Mouse (Mus musculus): Measurements from ENCODE around the gene Cfap300. TPM values are rescaled to one million over a fixed set of nuclear protein-coding genes. Genes with fewer than 3 reads are reported as not detected.

Gene Cfap300
- polyA plus RNA-seq, 1 experiment from 2014 or later, result 13.8 TPM

DNA sequence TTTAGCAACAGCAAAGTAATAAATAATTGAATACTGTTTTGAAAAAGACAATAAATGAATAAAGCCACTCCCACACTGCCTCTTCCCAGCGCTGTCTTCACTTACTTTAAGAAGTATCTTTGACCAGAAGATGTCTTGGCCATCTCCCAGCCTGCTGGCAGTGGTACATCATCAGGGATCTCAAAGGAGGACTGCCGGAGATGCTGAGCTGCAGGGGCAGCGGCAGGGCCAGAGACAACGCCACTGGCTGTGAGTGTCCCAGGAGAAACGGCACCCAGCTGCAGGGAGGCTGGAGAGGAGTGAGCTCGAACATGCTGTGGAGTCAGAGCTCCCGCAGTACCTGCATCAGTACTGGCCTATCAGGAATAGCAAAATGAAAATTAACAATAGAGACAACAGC is 41.3 kb downstream of the Cfap300 start:
- Histone ChIP-seq H3K27me3 (ENCODE audit: control insufficient read depth, insufficient read depth, low read length) (no peaks in the 10 kb centered on the region), H3K9ac (replicated peaks; ENCODE audit: low read depth, low read length) (no peak overlapping the region), H3K4me1 (ENCODE audit: control insufficient read depth, insufficient read depth, low read length) (peaks cover 7% of the 10 kb centered on the region; the same call in 1 of the 2 replicates), H3K9me3 (ENCODE audit: control insufficient read depth, low read depth, low read length) (no peaks in the 10 kb centered on the region), H3K36me3 (ENCODE audit: control insufficient read depth, insufficient read depth, low read length) (peaks cover 27% of the 10 kb centered on the region), H3K4me2 (replicated peaks; ENCODE audit: low read depth, low read length) (0 out of 2 replicates have a peak overlapping the region, but pooled peaks have one; percentile 8), H3K4me3 (ENCODE audit: low read depth, low read length) (no peak overlapping the region), H3K27ac (ENCODE audit: low read length) (no peak overlapping the region)
- ATAC-seq (ENCODE audit: insufficient number of reproducible peaks, insufficient read depth, low FRiP score, low read depth), result no peak
- 56% methylated on average over 7 of the region's 7 CpGs for WGBS

DNA sequence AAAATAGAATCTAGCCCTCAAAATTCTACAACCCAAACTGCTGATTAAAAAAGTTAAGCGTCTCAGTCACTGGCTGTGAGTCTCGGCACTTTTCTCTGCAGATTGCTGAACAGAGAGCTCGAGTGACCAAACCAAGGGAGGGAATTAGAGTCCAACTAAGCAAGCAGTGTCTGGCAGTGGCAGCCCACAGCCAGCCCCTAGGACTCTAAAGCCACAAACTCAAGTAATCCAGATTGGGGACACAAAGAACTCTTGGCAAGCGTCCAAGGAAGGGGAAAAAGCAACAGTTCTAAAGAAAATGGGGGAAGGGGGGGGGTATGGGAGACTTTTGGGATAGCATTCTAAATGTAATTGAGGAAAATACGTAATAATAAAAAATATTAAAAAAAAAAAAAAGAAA is 48.3 kb downstream of the Cfap300 start:
- WGBS, result 83% methylated on average over 5 of the region's 5 CpGs
- no peak for ATAC-seq (ENCODE audit: insufficient number of reproducible peaks, insufficient read depth, low FRiP score, low read depth)
- Histone ChIP-seq H3K27me3 (ENCODE audit: control insufficient read depth, insufficient read depth, low read length) (no peaks in the 10 kb centered on the region), H3K4me2 (replicated peaks; ENCODE audit: low read depth, low read length) (no peak overlapping the region), H3K4me1 (ENCODE audit: control insufficient read depth, insufficient read depth, low read length) (no peaks in the 10 kb centered on the region), H3K36me3 (ENCODE audit: control insufficient read depth, insufficient read depth, low read length) (peaks cover 22% of the 10 kb centered on the region; the same call in 1 of the 2 replicates), H3K27ac (ENCODE audit: low read length) (no peak overlapping the region), H3K4me3 (ENCODE audit: low read depth, low read length) (no peak overlapping the region), H3K9ac (replicated peaks; ENCODE audit: low read depth, low read length) (no peak overlapping the region), H3K9me3 (ENCODE audit: control insufficient read depth, low read depth, low read length) (no peaks in the 10 kb centered on the region)

DNA sequence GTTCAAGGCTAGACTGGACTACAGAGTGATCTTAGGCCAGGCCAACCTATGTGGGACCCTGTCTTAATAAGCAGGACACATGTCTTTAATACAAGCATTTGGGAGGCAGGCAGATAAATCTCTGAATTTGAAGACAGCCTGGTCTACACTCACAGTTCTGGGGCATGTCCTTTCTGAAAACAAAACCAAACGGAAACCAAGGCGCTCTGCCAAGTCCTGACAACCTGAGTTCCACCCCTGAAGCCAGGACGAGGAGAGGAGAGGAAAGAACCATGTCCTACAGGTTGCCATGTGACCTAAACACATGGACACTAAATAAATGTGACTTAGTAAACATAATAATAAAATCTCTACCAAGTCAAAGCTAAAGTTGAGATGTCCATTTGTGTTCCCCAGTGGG is 50.0 kb downstream of the Cfap300 start:
- no peak overlapping the region for H3K4me3 ChIP-seq (ENCODE audit: low read depth, low read length)
- ATAC-seq (ENCODE audit: insufficient number of reproducible peaks, insufficient read depth, low FRiP score, low read depth), result no peak
- no peaks in the 10 kb centered on the region for H3K4me1 ChIP-seq (ENCODE audit: control insufficient read depth, insufficient read depth, low read length)

DNA sequence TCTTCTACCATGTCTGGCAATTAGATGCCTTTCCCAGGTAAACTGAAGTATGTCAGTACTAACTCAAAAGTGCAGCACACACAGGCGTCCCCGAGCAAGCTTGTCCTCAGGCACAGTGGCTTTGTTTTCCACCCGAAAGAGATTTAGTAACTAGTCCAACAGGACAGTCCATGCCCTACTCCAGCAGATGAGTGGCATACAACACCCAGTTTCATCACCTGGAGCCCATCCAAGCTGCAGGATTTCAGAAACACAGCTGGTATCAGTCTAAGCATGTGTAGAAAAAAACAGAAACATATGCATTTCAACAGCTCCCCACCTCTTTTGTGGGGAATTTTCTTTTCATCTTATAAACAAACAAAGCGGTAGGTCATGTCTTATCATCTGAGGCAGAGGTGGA is 51.7 kb downstream of the Cfap300 start:
- H3K9me3 ChIP-seq (ENCODE audit: control insufficient read depth, low read depth, low read length), result no peaks in the 10 kb centered on the region
- no peak overlapping the region for H3K4me2 ChIP-seq (replicated peaks; ENCODE audit: low read depth, low read length)
- no peak for ATAC-seq (ENCODE audit: insufficient number of reproducible peaks, insufficient read depth, low FRiP score, low read depth)
- H3K36me3 ChIP-seq (ENCODE audit: control insufficient read depth, insufficient read depth, low read length), result peaks cover 13% of the 10 kb centered on the region; the same call in 1 of the 2 replicates
- no peaks in the 10 kb centered on the region for H3K4me1 ChIP-seq (ENCODE audit: control insufficient read depth, insufficient read depth, low read length)
- H3K4me3 ChIP-seq (ENCODE audit: low read depth, low read length), result no peak overlapping the region
- H3K9ac ChIP-seq (replicated peaks; ENCODE audit: low read depth, low read length), result no peak overlapping the region
- H3K27me3 ChIP-seq (ENCODE audit: control insufficient read depth, insufficient read depth, low read length), result no peaks in the 10 kb centered on the region
- H3K27ac ChIP-seq (ENCODE audit: low read length), result no peak overlapping the region
- 71% methylated on average over 4 of the region's 4 CpGs for WGBS

More for the DNA sequence above, 50.0 kb downstream of the Cfap300 start:
- Histone ChIP-seq H3K27ac (ENCODE audit: low read length) (no peak overlapping the region), H3K27me3 (ENCODE audit: control insufficient read depth, insufficient read depth, low read length) (no peaks in the 10 kb centered on the region), H3K36me3 (ENCODE audit: control insufficient read depth, insufficient read depth, low read length) (peaks cover 13% of the 10 kb centered on the region; the same call in 1 of the 2 replicates), H3K4me2 (replicated peaks; ENCODE audit: low read depth, low read length) (no peak overlapping the region), H3K9ac (replicated peaks; ENCODE audit: low read depth, low read length) (no peak overlapping the region), H3K9me3 (ENCODE audit: control insufficient read depth, low read depth, low read length) (no peaks in the 10 kb centered on the region)
- WGBS, result 68% methylated on average over 3 of the region's 3 CpGs

DNA sequence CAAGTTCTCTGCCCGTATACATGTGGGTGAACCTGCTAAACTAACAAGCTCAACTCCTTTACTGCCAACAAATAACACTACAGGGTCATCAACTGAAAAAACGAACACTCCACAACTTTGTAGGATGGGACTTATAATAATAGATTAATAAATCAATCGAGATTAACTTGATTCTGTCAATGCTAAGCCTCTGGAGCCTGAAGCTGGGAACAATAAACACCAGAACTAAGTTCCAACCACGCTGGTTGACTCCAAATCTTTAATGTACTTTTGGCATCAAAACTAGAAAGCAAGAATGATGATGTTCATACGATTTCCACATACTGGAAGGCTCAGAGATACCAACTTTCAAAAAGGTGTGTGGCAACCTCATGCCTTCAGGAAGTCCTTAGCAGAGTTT is 55.5 kb downstream of the Cfap300 start:
- no peak overlapping the region for H3K9ac ChIP-seq (replicated peaks; ENCODE audit: low read depth, low read length)
- H3K27me3 ChIP-seq (ENCODE audit: control insufficient read depth, insufficient read depth, low read length), result no peaks in the 10 kb centered on the region
- H3K4me2 ChIP-seq (replicated peaks; ENCODE audit: low read depth, low read length), result no peak overlapping the region
- 0 out of 2 replicates have a peak, but pooled peaks cover 3% of the 10 kb centered on the region for H3K4me1 ChIP-seq (ENCODE audit: control insufficient read depth, insufficient read depth, low read length)
- H3K27ac ChIP-seq (ENCODE audit: low read length), result no peak overlapping the region
- H3K9me3 ChIP-seq (ENCODE audit: control insufficient read depth, low read depth, low read length), result no peaks in the 10 kb centered on the region
- peaks cover 8% of the 10 kb centered on the region; the same call in 1 of the 2 replicates for H3K36me3 ChIP-seq (ENCODE audit: control insufficient read depth, insufficient read depth, low read length)
- WGBS, result 81% methylated on average over 5 of the region's 5 CpGs
- no peak for ATAC-seq (ENCODE audit: insufficient number of reproducible peaks, insufficient read depth, low FRiP score, low read depth)
- H3K4me3 ChIP-seq (ENCODE audit: low read depth, low read length), result no peak overlapping the region

DNA sequence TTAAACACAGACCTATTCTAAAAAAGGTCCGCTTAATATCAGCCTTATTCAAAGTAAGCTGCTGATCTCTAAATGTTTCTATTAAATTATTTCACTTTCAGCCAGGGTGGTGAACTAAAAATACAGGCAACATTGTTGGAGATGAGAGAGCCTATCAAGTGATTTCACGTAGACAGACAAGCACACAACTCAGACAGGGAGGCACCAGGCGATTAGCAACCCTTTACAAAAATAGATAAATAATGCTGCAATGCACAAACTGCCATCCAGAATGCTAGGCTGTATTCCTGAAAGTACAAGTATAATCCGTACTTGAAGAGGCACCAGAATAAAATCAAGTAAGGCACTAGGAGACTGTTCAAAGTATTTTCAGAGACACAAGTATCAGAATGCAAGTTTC is 58.3 kb downstream of the Cfap300 start:
- ATAC-seq (ENCODE audit: insufficient number of reproducible peaks, insufficient read depth, low FRiP score, low read depth), result no peak
- H3K4me1 ChIP-seq (ENCODE audit: control insufficient read depth, insufficient read depth, low read length), result peaks cover 10% of the 10 kb centered on the region; the same call in 1 of the 2 replicates
- H3K9ac ChIP-seq (replicated peaks; ENCODE audit: low read depth, low read length), result no peak overlapping the region
- H3K4me3 ChIP-seq (ENCODE audit: low read depth, low read length), result no peak overlapping the region
- H3K36me3 ChIP-seq (ENCODE audit: control insufficient read depth, insufficient read depth, low read length), result no peaks in the 10 kb centered on the region; the same call in 1 of the 2 replicates
- no peaks in the 10 kb centered on the region for H3K27me3 ChIP-seq (ENCODE audit: control insufficient read depth, insufficient read depth, low read length)
- H3K27ac ChIP-seq (ENCODE audit: low read length), result no peak overlapping the region
- WGBS, result 49% methylated on average over 4 of the region's 4 CpGs
- no peak overlapping the region for H3K4me2 ChIP-seq (replicated peaks; ENCODE audit: low read depth, low read length)
- H3K9me3 ChIP-seq (ENCODE audit: control insufficient read depth, low read depth, low read length), result no peaks in the 10 kb centered on the region

DNA sequence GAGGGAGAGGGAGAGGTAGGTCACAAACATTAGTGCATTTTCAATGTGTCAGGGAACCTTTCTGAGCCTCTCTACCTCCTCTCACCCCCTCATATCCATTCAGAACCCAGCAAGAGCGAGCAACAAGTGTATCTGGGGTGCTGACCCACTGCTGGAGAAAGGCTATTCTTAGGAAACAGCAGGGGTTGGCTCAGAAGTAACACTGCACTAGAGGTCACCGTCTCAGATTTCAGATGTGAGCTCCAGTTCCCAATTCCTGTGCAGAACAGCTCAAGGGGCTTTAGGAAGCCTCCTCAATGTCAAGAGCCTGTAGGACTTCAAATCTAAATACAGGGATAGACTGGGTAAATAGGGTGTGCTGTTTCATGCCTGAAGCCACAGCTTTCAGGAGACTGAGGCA is 59.0 kb downstream of the Cfap300 start:
- H3K4me3 ChIP-seq (ENCODE audit: low read depth, low read length), result no peak overlapping the region
- H3K4me2 ChIP-seq (replicated peaks; ENCODE audit: low read depth, low read length), result no peak overlapping the region
- no peak overlapping the region for H3K27ac ChIP-seq (ENCODE audit: low read length)
- no peak for ATAC-seq (ENCODE audit: insufficient number of reproducible peaks, insufficient read depth, low FRiP score, low read depth)
- H3K4me1 ChIP-seq (ENCODE audit: control insufficient read depth, insufficient read depth, low read length), result peaks cover 11% of the 10 kb centered on the region; the same call in 1 of the 2 replicates
- H3K36me3 ChIP-seq (ENCODE audit: control insufficient read depth, insufficient read depth, low read length), result no peaks in the 10 kb centered on the region; the same call in 1 of the 2 replicates
- H3K9ac ChIP-seq (replicated peaks; ENCODE audit: low read depth, low read length), result no peak overlapping the region
- 43% methylated on average over 2 of the region's 2 CpGs for WGBS
- no peaks in the 10 kb centered on the region for H3K9me3 ChIP-seq (ENCODE audit: control insufficient read depth, low read depth, low read length)
- no peaks in the 10 kb centered on the region for H3K27me3 ChIP-seq (ENCODE audit: control insufficient read depth, insufficient read depth, low read length)

DNA sequence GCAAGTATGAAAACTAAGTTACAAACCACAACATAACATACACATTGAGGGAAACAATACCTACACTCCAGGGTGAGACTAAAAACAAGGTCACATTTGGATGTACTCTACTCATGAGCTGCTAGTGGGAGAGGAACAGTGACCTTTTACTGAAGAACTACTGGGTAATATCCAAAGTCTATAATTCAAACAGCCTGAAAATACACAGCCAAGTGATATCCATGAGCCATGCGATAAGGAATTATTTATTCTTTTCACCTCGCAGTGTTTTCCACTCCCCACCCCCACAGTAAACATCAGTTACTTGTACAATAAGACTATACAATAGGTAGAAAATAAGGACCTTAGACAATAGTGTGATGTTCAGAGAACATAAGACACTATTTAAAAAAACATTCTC is 62.5 kb downstream of the Cfap300 start:
- no peak overlapping the region for H3K9ac ChIP-seq (replicated peaks; ENCODE audit: low read depth, low read length)
- H3K4me1 ChIP-seq (ENCODE audit: control insufficient read depth, insufficient read depth, low read length), result peaks cover 11% of the 10 kb centered on the region; the same call in 1 of the 2 replicates
- H3K9me3 ChIP-seq (ENCODE audit: control insufficient read depth, low read depth, low read length), result no peaks in the 10 kb centered on the region
- ATAC-seq (ENCODE audit: insufficient number of reproducible peaks, insufficient read depth, low FRiP score, low read depth), result no peak
- H3K36me3 ChIP-seq (ENCODE audit: control insufficient read depth, insufficient read depth, low read length), result no peaks in the 10 kb centered on the region
- H3K4me3 ChIP-seq (ENCODE audit: low read depth, low read length), result no peak overlapping the region
- H3K27me3 ChIP-seq (ENCODE audit: control insufficient read depth, insufficient read depth, low read length), result no peaks in the 10 kb centered on the region
- no peak overlapping the region for H3K4me2 ChIP-seq (replicated peaks; ENCODE audit: low read depth, low read length)
- WGBS, result 72% methylated on average over 2 of the region's 2 CpGs
- no peak overlapping the region for H3K27ac ChIP-seq (ENCODE audit: low read length)

Data from stomach, embryonic 14.5 days (tissue).